Mouse (Mus musculus) c-Kit-positive CD71-positive TER-119-positive erythroid progenitor cells, embryonic 14.5 days (primary cell): ENCODE measurements around the gene Cmtm7.
"Not testable (repeated sequence)": the region's sequence is repeated elsewhere in the genome, so short reads cannot be mapped to it uniquely, and the experiment has no call there.

Source experiments
- DNase-seq: peaks from one replicate; pipeline ENCODE4 v3.0.0-alpha.2; 2013; ENCODE audit warnings: low spot score

Cmtm7 gene

DNA sequence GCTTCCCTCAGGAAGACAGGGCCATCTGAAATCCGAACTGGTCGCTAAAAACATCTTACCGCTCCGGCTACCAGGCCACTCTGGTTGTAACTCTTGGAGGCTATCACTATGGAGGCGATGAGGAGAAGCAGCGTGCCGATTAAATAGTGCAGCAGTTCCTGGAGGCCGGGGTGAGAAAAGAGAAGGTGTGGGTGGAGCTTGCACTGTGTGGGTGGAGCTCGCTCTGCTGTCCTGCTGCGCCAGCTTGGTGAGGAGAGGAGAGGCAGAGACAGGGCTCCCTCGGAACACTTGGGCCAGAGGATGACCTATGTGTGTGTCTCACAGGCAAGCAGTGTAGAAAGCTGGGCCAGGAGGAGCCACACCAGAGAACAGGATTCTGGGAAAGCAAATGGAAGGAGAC is 19.8 kb downstream of the Cmtm7 start:
- DNase-seq = no peak

DNA sequence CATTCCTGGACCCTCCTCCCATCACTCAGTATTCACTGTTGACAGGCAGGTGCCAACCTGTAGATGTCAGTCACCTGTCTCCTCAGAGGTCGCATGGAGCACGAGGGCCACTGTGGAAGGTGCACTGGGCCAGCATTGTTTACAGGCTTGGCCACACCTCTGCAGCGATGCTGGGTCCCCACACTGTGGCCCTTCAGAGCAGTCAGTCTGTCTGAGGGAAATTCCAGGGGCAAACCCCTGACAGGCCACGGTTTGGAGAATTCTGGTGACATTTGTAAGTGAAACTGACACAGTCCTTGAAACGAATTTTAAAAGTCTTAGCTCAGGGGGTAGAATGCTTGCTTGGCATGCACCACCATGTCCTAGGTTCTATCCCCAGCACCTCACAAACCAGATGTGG is 21.3 kb downstream of the Cmtm7 start:
- DNase-seq = no peak

DNA sequence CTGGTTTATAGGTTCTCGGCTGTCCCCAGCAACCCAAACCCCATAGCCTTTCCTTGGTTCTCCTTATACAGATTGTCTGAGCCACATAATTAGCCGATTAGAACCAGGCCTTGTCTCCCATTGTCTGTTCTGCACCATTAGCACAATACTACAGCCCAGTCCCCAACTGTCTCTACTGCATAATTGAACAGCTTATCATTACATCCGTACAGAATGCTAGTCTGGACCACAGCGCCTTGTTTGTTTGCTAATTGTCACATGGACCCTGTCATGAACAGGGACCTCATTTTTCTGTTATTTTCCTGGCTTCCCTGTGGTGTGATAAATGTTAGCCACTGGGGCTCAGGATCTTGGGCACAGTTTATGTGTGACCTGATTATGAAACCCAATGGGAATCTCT is 21.8 kb downstream of the Cmtm7 start:
- DNase-seq = no peak

DNA sequence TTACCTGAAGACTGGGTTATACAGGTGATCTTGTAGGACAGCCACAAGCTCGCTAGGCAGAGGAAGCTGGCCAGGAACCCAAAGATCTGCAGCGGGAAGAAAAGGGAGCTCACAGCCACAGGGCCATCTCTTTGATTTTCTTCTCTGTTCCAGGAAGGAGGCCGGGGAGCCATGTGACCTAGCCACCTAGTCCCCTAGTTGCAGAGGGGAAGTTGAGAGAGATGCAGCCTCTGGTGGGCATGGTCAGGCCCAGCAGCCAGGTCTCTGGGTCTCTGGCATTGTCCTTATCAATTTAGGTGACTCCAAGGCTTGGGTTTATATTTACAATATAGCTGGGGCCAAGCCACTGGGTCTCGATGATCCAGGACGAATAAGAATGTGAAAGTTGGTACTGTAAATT is 22.9 kb downstream of the Cmtm7 start:
- no peak for DNase-seq

DNA sequence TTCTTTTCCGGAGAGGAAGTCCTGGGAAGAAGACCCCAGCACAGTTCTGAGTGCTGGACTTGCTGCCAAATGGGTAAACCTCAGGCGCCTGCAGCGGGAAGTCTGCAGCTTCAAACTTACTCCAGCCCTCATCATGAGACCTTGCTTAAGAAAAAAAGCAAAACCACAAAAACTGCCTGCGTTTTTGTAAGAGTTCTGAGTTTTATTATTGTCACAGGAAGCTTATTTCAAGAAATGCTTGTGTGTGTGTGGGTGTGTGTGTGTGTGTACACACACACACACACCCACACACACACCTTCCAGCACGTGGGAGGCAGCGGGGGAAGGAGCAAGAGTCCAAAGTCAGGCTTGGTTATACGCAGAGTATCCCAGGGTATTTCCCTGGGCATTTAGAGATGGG is 23.4 kb downstream of the Cmtm7 start:
- no peak for DNase-seq

DNA sequence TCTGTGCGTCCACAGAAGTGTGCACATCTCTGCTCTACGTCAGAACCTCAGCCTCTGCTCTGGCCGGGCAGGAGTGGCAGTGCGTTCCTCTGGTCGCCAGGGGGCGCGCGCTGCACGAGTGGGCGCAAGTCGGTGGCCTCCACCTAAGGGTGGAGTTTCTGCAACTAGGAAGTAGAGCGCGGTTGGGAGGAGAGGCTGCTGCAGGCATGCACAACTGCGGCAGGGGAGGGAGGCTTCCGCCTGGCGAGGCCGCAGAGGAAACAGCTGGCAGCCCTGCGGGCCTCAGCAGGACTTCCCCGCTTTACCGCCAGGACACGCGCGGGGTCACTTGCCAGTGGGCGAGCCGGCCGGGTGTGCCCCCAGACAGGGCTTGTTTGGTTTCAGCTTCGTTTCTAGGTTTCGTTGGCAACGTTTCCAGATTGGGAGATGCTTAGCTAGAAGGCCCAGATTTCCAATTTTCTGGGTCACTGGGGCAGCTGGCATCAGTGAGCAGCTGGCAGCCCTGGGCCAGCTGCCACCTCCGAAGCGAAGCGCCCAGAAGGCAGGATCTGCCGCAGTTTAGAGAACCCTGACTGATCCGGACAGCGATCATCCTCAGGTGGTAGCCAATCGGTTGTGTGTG is 28.7 kb downstream of the Cmtm7 start:
- DNase-seq = peak; percentile 79

DNA sequence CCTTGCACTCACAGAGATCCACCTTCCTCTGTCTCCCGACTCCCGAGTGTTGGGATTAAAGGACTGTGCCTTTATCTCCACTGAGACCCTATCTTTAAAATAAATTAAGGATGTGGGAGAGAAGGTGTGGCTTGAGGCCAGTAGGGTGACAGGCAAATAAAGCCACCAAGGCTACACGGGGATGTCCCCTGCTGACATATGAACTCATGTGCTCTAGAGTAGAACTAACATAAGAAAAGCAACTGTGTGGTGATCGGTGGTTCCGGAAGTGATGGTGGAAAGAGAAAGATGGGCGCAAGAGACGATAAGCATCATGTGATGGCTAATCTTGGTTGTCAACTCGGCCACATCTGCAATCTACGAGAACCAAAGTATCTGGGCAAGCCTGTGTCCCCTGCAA is 29.3 kb downstream of the Cmtm7 start:
- no peak for DNase-seq

DNA sequence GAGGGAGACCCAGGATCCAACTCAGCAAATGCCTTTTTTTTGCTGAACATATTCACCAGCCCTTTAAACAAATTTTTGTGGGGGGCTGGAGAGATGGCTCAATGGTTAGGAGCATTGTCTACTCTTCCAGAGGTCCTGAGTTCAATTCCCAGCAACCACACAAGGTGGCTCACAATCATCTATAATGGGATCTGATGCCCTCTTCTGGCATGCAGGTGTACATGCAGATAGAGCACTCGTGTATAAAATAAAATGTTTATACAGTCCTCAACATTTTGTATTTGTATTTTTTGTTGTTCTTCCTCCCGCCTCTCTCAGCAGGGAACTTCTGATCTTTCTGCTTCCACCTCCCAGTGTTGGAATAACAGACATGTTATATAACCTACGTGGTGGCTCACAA is 30.1 kb downstream of the Cmtm7 start:
- DNase-seq = no peak

DNA sequence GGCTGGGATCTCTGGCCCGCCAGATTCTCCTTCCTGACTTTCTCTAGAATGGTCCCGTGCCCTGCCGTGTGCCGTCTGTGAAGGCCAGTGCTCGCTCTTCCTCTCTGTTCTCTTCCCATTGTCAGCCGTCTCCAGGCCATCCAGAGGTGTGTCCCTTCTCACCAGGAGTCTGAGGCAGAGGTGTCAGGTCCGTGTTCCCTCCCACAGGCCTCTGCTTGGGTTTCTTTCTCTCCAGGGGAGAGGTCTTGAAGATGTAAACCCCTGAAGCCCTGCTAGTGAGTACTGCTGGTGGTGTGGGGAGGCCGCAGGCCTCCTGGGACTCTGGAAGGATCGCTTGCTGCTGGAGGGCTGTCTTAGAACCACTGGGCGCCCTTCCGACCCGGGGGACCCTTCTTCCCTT is 34.2 kb downstream of the Cmtm7 start:
- no peak for DNase-seq

DNA sequence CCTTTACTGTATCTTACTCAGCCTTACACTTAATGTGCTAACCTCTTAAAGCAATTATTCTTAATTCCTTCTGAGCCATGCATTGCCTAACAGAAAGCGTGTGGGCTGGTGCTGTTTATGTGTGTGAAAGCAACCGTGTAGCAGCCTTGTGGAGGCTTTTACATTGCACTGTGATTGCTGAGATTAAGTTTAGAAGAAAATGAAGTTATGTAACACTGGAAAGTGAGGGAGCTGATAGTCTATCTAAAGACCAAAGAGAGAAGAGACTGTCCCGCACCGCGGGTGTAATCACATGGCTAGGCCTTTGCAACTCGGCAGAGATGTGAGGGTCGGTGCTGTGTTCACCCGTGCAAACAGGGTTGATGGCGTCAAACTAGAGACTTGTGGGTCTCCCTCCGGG is 34.6 kb downstream of the Cmtm7 start:
- no peak for DNase-seq

DNA sequence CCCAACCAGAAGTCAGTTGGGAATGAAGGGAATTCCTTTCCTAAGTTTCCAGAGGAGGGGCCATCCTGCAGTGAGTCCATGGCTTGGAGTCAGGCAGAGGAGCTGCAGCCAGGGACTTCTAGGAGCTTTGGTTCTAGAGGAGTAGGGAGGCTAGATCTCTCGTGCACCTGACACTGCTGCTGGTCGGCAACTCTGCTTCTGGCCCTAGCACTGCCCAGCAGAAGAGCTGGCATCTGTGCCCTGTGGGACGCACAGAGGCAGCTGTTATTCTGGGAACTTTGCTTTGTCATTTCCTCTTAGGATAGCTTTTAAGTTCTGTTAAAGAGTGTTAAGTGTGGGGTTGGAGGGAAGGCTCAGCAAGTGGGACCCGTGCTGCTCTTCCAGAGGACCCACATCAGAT is 36.0 kb downstream of the Cmtm7 start:
- no peak for DNase-seq

DNA sequence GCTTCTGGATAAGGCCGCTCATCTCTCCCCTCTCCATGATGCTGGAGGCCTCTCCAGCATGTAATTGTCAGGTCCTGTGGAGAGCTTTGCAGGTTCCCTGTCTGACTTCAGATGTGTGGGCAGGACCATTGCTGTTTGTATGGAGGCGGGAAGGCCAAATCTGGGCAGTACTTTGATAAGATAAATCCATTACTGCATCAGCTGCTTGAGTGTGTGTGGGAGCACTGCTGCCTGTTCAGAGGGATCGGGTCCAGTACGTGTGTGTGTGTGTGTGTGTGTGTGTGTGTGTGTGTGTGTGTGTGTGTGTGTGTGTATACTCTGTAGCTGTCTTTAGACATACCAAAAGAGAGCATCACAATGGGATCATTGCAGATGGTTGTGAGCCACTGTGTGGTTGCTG is 36.5 kb downstream of the Cmtm7 start:
- no peak for DNase-seq

DNA sequence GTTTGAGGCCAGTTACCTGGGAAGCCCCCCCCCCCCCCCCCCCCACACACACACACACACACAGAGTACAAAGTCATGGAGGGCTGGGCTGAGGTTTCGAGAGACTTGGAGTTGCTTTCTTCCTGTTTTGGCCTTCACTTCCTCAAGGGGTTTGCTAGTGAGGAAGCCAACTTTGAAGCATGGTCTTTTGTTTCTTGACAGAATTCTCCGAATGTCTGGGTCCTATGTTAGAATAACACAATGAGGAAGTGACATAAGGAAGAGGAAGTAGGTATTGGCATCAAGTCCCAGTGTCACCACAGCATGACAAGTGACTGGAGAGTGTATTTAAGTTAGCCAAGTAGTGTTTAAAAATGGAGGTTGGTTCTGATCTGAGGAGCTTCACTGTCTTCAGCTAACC is 38.9 kb downstream of the Cmtm7 start:
- no peak for DNase-seq

DNA sequence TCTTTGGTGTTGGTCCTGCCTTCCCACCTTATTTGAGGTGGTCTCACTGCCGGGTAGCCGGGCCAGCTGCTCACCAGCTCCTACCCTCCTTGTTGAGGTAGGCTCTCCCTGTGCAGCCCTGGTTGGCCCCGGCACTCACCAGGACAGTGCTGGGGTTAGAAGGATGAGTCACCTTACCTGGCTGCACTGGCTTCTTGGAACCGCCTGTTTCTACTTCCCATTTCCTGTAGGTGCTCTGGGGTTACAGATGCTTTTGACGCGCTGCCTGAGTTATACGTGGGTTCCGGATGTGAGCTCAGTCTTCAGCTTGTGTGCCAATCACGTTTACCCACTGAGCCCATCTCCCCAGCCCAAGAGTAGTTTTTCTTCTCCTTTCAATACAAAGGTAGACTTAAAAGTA is 41.3 kb downstream of the Cmtm7 start:
- no peak for DNase-seq

DNA sequence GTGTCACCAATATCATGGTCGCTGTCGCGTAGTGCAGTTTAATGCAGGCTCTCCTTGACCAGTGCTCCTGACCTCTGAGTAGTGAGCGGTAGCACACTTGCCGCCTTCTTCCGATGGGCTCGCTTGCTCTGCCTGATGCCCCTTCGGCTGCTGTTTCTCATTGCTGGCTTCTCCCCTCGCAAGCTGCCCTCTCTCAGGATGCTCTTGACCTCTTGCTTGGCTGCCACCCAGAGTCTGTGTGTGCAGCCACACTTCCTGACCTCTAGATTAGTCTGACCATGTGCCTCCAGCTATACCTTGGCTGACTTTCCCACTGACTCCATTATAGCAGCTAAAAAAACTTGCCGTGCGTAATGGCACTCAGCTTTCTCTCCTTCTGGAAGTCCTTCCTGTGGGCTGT is 45.2 kb downstream of the Cmtm7 start:
- no peak for DNase-seq

DNA sequence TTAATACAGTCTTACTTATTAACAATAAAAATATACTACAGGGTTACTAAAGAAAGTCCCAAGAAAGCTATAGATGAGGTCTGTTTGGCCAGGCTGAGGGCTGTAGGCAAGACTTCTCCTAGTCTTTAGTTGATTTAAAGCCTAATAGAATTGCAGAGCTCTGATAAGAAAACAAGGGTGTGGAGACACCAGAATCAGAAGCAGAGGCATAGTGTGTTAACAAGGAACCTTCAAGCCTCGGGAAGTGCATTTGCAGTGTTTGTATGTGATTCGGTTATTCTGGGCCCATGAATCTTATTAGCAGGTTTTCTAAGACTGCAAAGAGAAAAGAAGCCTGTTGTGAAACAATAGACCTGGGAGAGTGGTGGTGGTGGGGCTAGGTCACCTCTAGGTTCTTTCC is 48.4 kb downstream of the Cmtm7 start:
- DNase-seq = peak; percentile 25

DNA sequence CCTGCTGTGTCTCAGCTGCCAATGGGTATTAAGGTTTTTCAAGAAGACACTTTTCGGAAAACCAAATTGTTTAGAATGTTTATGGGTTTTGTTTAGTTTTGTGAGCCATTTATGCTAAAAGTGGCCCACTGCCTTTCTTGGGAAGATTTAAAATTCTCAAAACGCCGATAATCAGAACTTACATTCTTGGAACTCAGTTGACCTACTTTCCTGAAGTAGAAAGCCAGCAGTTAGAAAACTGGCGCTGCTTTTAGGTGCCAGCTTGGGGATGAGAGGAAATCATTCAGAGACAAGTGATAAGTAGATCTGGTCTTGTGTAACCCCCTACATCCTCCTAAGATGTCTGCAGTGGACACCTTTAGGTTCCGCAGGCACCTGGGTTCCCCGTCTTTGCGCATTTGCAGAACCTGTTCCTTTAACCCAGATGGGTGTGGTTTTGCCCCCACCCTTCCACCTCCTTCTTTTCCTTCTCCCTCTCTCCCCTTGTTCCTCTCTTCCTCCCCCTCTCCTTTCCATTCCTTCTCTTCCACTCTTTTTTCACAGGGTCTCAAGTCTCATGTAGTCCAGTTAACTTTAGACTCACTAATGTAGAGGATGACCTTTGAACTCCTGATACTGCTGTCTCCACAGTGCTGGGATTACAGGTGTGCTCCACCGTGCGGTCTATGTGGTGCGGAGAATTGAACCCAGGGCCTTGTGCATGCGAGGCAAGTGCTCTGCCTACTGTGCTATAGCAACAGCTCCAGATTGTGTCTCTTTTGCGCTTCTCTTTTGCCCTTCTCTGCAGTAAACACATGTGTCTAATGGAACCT is 49.6 kb downstream of the Cmtm7 start:
- peak; percentile 66 for DNase-seq

DNA sequence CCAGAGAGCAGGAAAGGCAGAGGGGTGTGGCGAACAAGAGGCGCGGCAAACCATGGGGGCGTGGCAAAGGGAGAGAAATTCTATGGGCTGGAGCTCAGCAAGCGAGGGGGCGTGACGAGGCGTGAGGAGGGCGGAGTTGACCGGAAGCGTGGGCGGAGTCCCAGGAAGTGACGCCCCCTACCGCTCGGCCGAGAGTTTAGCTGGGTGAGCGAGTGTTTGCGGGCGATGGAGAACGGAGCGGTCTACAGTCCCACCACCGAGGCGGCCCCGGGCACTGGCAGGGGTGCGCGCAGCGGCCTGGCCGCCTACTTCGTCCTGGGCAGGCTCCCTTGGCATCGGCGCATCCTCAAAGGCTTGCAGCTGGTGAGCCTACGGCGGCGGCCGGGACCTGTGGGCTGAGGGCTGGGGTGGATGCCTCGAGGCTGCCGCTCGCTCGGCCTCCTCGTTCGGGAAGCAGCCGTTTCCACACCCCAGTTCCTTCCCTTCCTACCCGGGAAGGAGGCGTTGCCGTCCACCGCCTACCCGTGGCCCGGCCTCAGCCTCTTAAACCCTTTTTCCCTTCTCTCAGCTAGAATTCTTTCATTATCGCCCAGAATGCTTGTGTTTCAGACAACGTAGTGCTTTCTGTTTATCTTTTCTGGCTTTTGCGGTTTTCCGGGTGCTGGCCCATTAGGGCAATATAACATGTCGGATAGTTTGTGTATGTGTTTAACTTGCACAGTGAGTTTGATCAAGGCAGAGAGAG is 50.5 kb downstream of the Cmtm7 start, which contains the start of gene Cmtm6:
Gene Cmtm6 (plus strand): TSS at position 106 of the 745 bp plus-strand sequence.
- DNase-seq = peak; percentile 96

DNA sequence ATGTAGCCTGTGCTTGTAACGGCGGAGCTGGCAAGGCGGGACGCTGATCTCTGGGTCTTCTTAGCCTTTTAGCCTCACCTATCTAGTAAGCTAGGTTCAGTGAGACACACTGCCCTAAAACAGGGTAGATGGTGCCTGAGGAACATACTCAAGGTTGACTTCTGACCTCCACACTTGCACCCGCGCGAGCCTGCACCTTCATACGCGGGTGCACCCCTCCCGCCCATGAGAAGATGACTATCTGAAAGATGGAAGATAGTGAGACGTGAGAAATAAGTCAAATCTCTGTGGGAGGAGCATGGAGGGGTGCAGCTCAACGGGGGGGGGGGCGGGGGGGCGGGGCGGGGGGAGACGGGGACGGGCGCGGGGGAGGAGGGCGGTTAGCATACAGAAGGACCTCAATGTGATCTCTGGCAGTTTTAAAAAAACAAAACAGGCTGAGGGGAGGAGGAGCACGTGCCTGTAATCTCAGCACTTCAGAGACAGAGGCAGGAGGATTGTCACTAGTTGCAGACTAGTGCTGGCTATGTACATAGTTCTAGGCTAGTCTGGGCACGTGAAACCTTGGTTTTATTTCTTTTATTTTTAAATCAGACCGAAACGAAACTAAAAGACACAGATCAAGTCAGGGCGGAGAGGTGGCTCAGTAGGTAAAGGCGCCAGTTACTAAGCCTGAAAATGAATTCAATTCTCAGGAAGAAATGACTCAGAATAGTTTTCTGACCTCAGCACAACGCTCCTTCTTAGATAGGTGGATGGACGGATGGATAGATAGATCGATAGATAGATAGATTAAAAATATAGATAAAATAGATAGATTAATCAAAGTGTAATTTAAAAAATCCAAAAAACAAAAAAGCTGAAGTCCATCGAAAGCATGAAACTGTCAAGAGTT is 51.5 kb downstream of the Cmtm7 start:
- no peak for DNase-seq

DNA sequence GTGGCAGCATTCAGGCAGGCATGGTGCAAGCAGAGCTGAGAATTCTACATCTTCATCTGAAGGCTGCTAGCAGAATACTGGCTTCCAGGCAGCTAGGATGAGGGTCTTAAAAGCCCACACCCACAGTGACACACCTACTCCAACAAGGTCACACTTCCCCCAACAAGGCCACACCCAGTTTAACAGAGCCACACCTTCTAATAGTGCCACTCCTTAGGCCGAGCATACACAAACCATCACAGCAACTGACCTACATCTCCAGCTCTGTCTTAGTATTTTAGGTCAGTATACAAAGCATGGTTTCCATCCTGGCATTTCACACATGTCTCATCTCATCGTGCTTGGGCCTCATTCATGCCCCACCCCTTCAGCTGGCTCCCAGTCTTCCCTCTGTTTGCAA is 53.2 kb downstream of the Cmtm7 start:
- not testable (repeated sequence) for DNase-seq

DNA sequence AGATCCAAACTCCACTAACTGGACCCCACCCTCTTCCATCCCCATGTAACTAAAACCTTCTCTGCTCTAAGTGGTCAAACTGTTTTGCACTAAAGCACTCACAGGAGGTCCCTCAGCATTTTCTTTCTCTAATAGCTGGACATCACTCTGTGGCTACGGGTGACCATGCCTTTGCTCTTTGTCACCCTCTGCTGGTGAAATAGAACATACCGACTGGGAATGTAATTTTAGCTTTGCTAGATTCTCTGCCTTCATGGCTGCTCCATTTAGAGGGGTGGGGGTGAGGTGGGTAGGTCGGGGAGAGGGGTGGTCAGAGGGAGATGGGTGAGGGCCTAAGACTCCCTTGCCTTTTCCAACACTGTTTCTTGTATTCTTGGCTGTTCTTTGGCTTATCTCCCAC is 54.3 kb downstream of the Cmtm7 start:
- DNase-seq = peak; percentile 49

DNA sequence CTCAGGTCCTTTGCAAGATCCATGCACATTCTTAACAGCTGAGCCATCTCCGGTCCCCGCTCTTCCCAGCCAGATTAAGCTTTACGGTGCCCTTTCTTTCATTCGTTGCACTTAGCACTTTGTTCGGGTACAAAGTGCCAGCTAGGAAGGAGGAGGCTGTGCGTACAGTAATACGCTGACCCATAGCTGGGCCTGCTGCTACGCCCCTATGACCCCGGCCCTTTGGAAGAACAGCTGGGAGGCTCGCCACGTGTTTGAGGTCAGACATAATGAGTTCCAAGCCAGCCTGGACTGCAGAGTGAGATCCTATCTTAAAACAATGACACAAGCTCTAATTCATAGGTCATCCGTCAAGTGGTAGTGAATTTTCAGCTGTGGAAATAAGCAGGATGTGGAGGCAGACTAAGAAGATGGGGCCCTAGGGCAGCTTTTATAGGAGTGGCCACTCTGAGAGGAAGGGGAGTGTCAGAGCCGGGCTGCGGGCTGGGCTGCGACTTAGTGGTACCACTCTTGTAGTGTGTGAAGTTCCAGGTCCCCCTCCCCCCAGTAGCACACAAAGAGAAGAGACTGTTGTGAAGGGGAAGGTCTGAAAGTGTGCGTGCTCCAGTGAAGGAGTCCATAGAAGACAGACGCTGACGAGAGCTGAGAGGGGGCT is 64.9 kb downstream of the Cmtm7 start:
- no peak for DNase-seq
